Mouse (Mus musculus): ENCODE measurements around the gene Lrfn3. TPM values are rescaled to one million over a fixed set of nuclear protein-coding genes. Genes with fewer than 3 reads are reported as not detected.
A peak's percentile ranks its signal among the peaks of the same experiment; 100 is the strongest.

Lrfn3 gene
- polyA plus RNA-seq, 1 experiment from 2014 or later = 1.5 TPM

DNA sequence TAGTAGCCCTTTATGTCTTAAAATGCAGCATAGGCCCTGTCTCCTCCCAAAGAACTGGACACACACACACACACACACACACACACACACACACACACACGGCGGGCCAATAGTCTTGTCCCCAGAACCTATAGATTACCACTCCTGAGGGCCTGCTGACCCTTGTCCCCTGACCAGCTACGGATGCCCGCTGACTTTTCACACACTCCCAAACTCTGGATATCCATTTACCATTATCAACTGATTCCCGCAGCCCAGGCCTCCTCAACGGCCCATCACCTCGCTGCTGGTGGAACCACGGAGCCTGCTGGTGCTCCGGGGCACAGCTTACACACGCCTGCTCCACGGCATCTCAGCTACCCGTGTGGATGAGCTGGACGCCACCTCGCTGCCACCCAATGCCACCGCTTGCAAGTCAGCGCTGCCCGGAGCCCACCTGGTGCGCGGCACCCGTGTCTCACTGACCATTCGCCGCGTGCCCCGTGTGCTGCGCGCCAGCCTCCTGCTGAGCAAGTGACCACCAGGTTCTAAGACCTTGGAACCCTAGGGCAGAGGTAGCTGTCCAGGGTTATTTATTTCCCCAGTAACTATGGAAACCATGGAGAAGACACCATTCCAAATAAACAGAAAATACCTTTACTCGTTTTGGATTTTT lies 48.8 kb downstream of the Lrfn3 start:
- 0 out of 2 replicates have a peak, but pooled peaks cover 3% of the 10 kb centered on the region for H3K36me3 ChIP-seq
- peak overlapping the region; percentile 22; the same call in 1 of the 2 replicates for H3K4me3 ChIP-seq (replicated peaks)
- 62% methylated on average over 27 of the region's 27 CpGs for WGBS (ENCODE audit: insufficient replicate concordance)
- H3K9me3 ChIP-seq (replicated peaks) = no peaks in the 10 kb centered on the region
- H3K27ac ChIP-seq = no peak overlapping the region
- peak overlapping the region; percentile 48 for H3K4me2 ChIP-seq
- 0 out of 2 replicates have a peak, but pooled peaks have one; percentile 14 for ATAC-seq (ENCODE audit: low read depth)
- H3K27me3 ChIP-seq = no peaks in the 10 kb centered on the region
- no peak for DNase-seq
- peaks cover 29% of the 10 kb centered on the region for H3K4me1 ChIP-seq (replicated peaks)
- peak overlapping the region; percentile 36; the same call in 1 of the 2 replicates for H3K9ac ChIP-seq

DNA sequence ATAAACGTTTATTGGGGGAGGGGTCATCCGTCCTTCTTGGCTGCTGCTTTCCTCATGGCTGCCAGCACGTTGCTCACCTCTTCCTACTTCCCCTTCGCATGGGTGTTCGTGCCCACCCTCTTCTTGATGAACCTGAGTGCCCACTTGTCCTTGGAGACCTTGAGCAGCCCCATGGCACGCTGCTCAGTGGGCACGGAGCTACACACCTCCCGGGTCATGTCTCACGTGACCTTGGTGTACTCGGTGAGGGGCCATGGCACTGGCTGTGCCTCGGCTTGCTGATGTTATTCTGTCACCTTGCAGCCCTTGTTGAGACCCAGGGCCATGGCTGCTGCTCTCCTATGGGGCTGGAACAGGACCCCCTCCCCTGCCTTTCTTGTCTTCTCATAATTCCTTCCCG lies 52.4 kb downstream of the Lrfn3 start:
- Histone ChIP-seq H3K27me3 (no peaks in the 10 kb centered on the region), H3K27ac (no peak overlapping the region), H3K9ac (no peak overlapping the region), H3K9me3 (replicated peaks) (no peaks in the 10 kb centered on the region), H3K4me1 (replicated peaks) (peaks cover 30% of the 10 kb centered on the region), H3K4me2 (no peak overlapping the region), H3K36me3 (0 out of 2 replicates have a peak, but pooled peaks cover 3% of the 10 kb centered on the region), H3K4me3 (replicated peaks) (no peak overlapping the region)
- 78% methylated on average over 12 of the region's 12 CpGs for WGBS (ENCODE audit: insufficient replicate concordance)
- no peak for DNase-seq
- ATAC-seq (ENCODE audit: low read depth) = no peak

DNA sequence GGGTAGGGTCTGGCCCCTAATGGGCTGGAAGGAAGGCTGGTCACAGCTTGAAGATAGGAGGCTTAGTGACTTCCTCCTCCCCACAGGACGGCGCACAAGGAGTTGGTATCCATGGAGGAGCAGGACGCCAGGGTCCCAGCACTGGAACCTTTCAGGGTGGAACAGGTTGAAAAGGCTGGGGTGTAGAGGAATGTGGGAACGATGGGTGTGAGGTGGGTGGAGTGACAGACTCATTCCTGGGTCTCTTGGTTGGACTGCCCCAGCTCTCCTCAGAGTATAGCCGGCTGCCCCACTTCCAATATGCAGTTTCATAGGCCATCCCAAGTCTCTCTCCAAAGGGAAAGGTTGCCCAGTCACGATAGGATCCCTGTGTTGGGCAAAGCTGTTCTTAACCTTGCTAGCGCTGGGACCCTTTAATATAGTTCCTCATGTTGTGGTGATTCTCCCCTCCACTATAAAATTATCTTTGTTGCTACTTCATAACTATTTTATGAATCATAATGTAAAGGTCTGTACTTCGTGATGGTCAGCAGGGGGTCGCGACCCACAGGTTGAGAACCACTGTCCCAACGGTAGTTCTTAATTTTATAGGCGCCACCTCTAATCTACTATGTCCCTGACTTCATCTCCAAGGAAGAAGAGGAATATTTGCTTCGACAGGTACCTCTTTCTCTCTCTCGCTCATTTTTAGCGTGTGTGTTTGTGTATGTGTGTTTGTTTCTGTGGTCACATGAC lies 53.0 kb downstream of the Lrfn3 start:
- Histone ChIP-seq H3K27ac (no peak overlapping the region), H3K9me3 (replicated peaks) (no peaks in the 10 kb centered on the region), H3K36me3 (0 out of 2 replicates have a peak, but pooled peaks cover 3% of the 10 kb centered on the region), H3K4me3 (replicated peaks) (peak overlapping the region; percentile 69), H3K4me1 (replicated peaks) (peaks cover 25% of the 10 kb centered on the region), H3K27me3 (no peaks in the 10 kb centered on the region), H3K9ac (peak overlapping the region; percentile 69), H3K4me2 (peak overlapping the region; percentile 87)
- 46% methylated on average over 15 of the region's 15 CpGs for whole genome bisulfite sequencing (ENCODE audit: insufficient replicate concordance)
- no peak for DNase-seq
- no peak for ATAC-seq (ENCODE audit: low read depth)

DNA sequence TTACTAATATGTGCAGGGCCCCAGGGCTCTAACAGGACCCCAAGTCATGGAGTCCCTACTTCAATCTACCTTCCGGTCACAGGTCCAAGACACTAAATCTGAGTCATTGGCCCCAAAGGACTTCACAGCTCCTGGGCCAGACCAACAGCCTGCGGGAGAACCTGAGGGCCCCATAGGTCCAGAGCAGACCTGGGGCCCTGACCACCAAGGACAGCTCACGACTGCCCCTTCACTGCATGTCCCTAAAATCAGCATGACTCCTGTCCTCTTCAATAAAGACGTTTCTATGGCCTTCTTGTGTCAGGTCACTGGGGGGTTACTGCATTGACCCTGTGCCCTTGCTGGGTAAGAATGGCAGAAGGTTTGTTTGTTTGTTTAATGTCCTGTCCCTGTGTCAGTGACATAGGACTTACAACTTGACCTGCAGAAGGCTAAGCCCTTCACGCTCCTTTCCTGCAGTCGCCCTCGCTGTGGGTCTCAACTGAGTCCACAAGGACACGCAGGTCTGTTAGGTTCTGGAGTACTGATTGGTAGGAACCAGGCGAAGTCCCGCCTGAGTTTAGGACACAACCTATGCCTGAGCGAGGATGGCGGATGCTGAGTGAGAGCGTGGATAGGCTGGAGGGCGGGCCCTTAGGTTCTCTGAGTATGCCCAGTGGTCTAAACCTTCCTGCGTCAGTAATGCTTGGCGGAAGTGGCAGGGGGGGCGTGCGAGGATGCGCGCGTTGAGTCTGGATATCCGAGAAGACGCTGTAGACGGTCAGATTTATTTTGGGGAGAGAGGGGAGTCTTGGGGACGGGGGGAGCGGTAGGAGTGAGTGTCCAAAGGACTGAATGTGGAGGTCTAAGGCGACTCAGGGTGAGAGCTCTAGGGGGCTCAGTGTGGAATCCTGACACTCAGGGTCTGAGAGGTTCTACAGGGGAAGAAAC lies 54.2 kb downstream of the Lrfn3 start, which contains the start of gene Alkbh6:
Gene Alkbh6, plus strand, starts transcription at position 642 of the 930 bp plus-strand sequence.
- peak; percentile 100 for ATAC-seq (ENCODE audit: low read depth)
- DNase-seq = peak; percentile 86
- H3K4me3 ChIP-seq (replicated peaks) = peak within 1 kb of the TSS; percentile 69
- peak within 1 kb of the TSS; percentile 87 for H3K4me2 ChIP-seq
- peak within 1 kb of the TSS; percentile 13; the same call in 1 of the 2 replicates for H3K27ac ChIP-seq
- H3K9me3 ChIP-seq (replicated peaks) = no peaks in the 10 kb centered on the region
- H3K27me3 ChIP-seq = no peaks in the 10 kb centered on the region
- H3K36me3 ChIP-seq = 0 out of 2 replicates have a peak, but pooled peaks cover 3% of the 10 kb centered on the region
- H3K4me1 ChIP-seq (replicated peaks) = peaks cover 21% of the 10 kb centered on the region
- WGBS (ENCODE audit: insufficient replicate concordance) = 6% methylated on average over 27 of the region's 27 CpGs
- peak within 1 kb of the TSS; percentile 69 for H3K9ac ChIP-seq

DNA sequence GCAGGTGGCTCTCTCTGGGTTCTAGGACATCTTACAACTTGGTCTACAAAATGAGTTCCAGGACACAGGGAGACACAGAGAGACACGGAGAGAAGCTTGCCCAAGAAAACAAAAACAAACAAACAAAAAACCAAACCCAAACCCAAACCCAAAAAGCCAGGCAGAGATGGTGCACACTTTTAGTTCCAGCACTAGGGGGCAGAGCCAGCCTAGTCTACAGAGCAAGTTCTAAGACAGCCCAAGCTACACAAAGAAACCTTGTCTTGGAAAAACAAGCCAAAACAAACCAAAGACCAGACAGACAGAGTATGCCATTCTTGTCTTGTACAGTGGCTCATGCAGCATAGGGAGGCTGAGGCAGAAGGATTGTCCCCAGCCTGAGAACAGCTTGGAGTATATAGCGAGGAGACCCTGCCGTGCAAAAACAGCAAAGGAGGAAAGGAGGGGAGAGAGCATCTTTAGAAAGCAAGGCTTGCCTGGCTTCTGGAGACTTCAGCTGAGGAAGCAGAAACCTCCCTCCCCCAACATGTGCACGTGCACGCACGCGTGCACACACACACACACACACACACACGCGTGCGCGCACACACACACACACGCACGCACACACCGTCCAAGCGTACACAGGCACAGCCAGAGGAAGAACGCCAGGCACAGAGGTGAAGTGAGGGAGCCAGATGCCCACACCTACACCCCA lies 56.3 kb downstream of the Lrfn3 start:
- Histone ChIP-seq H3K4me3 (replicated peaks) (no peak overlapping the region), H3K27ac (no peak overlapping the region), H3K4me1 (replicated peaks) (peaks cover 19% of the 10 kb centered on the region), H3K9ac (no peak overlapping the region), H3K27me3 (no peaks in the 10 kb centered on the region; the same call in 1 of the 2 replicates), H3K4me2 (no peak overlapping the region), H3K36me3 (0 out of 2 replicates have a peak, but pooled peaks cover 3% of the 10 kb centered on the region), H3K9me3 (replicated peaks) (no peaks in the 10 kb centered on the region)
- ATAC-seq (ENCODE audit: low read depth) (no peak), DNase-seq (no peak)
- 81% methylated on average over 16 of the region's 16 CpGs for WGBS (ENCODE audit: insufficient replicate concordance)

Other genes starting within 250 kb of the Lrfn3 start
- 1.6 and 2.1 TPM in 2 replicates for gene Zfp382, start 240.8 kb downstream of the Lrfn3 start, polyA plus RNA-seq (2015; fragmentation: Nextera tagmentation; extraction: Ambion mirVana)
- 4.8 and 6.2 TPM in 2 replicates for gene Zfp146, start 193.0 kb downstream of the Lrfn3 start, polyA plus RNA-seq (2015; fragmentation: Nextera tagmentation; extraction: Ambion mirVana)
- 4.2 and 4.8 TPM in 2 replicates for gene Cox7a1, start 178.6 kb downstream of the Lrfn3 start, polyA plus RNA-seq (2015; fragmentation: Nextera tagmentation; extraction: Ambion mirVana)
- gene Capns1, start 164.0 kb downstream of the Lrfn3 start, polyA plus RNA-seq (2015; fragmentation: Nextera tagmentation; extraction: Ambion mirVana) = 39.0 and 40.8 TPM in 2 replicates
- gene Polr2i, start 130.8 kb downstream of the Lrfn3 start, polyA plus RNA-seq (2015; fragmentation: Nextera tagmentation; extraction: Ambion mirVana) = 67.1 and 70.0 TPM in 2 replicates
- 62.1 and 63.7 TPM in 2 replicates for gene Tbcb, start 130.5 kb downstream of the Lrfn3 start, polyA plus RNA-seq (2015; fragmentation: Nextera tagmentation; extraction: Ambion mirVana)
- gene Ovol3, start 127.0 kb downstream of the Lrfn3 start, polyA plus RNA-seq (2015; fragmentation: Nextera tagmentation; extraction: Ambion mirVana) = not detected in 2 replicates
- 0.13 TPM in 1 of 2 replicates, not detected in the other for gene Thap8, start 82.7 kb downstream of the Lrfn3 start, polyA plus RNA-seq (2015; fragmentation: Nextera tagmentation; extraction: Ambion mirVana)
- gene Wdr62, start 82.4 kb downstream of the Lrfn3 start, polyA plus RNA-seq (2015; fragmentation: Nextera tagmentation; extraction: Ambion mirVana) = 7.0 and 8.1 TPM in 2 replicates
- gene Clip3, start 71.0 kb downstream of the Lrfn3 start, polyA plus RNA-seq (2015; fragmentation: Nextera tagmentation; extraction: Ambion mirVana) = 1.4 and 1.7 TPM in 2 replicates
- 17.2 and 18.9 TPM in 2 replicates for gene Alkbh6, start 54.1 kb downstream of the Lrfn3 start, polyA plus RNA-seq (2015; fragmentation: Nextera tagmentation; extraction: Ambion mirVana)
- gene Syne4, start 48.0 kb downstream of the Lrfn3 start, polyA plus RNA-seq (2015; fragmentation: Nextera tagmentation; extraction: Ambion mirVana) = 6.1 and 8.8 TPM in 2 replicates
- 1.3 and 1.8 TPM in 2 replicates for gene E130208F15Rik, start 41.0 kb downstream of the Lrfn3 start, polyA plus RNA-seq (2015; fragmentation: Nextera tagmentation; extraction: Ambion mirVana)
- 6.4 and 6.6 TPM in 2 replicates for gene Sdhaf1, start 38.9 kb downstream of the Lrfn3 start, polyA plus RNA-seq (2015; fragmentation: Nextera tagmentation; extraction: Ambion mirVana)
- 65.8 and 80.0 TPM in 2 replicates for gene Tyrobp, start 51.0 kb upstream of the Lrfn3 start, polyA plus RNA-seq (2015; fragmentation: Nextera tagmentation; extraction: Ambion mirVana)
- 2.7 and 4.0 TPM in 2 replicates for gene Hcst, start 57.1 kb upstream of the Lrfn3 start, polyA plus RNA-seq (2015; fragmentation: Nextera tagmentation; extraction: Ambion mirVana)
- gene Nfkbid, start 59.0 kb upstream of the Lrfn3 start, polyA plus RNA-seq (2015; fragmentation: Nextera tagmentation; extraction: Ambion mirVana) = 1.2 TPM in 2 replicates
- 4.6 and 4.7 TPM in 2 replicates for gene Aplp1, start 82.8 kb upstream of the Lrfn3 start, polyA plus RNA-seq (2015; fragmentation: Nextera tagmentation; extraction: Ambion mirVana)
- gene Kirrel2, start 94.9 kb upstream of the Lrfn3 start, polyA plus RNA-seq (2015; fragmentation: Nextera tagmentation; extraction: Ambion mirVana) = 0.16 and 0.20 TPM in 2 replicates
- gene Nphs1, start 95.5 kb upstream of the Lrfn3 start, polyA plus RNA-seq (2015; fragmentation: Nextera tagmentation; extraction: Ambion mirVana) = 0.13 and 0.17 TPM in 2 replicates
- gene Prodh2, start 130.8 kb upstream of the Lrfn3 start, polyA plus RNA-seq (2015; fragmentation: Nextera tagmentation; extraction: Ambion mirVana) = 28.1 and 28.6 TPM in 2 replicates
- 2.0 and 2.3 TPM in 2 replicates for gene Arhgap33, start 172.3 kb upstream of the Lrfn3 start, polyA plus RNA-seq (2015; fragmentation: Nextera tagmentation; extraction: Ambion mirVana)
- gene Hspb6, start 189.4 kb upstream of the Lrfn3 start, polyA plus RNA-seq (2015; fragmentation: Nextera tagmentation; extraction: Ambion mirVana) = 4.4 and 4.6 TPM in 2 replicates
- 1.8 and 2.3 TPM in 2 replicates for gene Proser3, start 189.5 kb upstream of the Lrfn3 start, polyA plus RNA-seq (2015; fragmentation: Nextera tagmentation; extraction: Ambion mirVana)
- gene Lin37, start 197.1 kb upstream of the Lrfn3 start, polyA plus RNA-seq (2015; fragmentation: Nextera tagmentation; extraction: Ambion mirVana) = 25.3 and 31.9 TPM in 2 replicates
- 49.4 TPM in 2 replicates for gene U2af1l4, start 200.5 kb upstream of the Lrfn3 start, polyA plus RNA-seq (2015; fragmentation: Nextera tagmentation; extraction: Ambion mirVana)
- gene Gm49396, start 200.6 kb upstream of the Lrfn3 start, polyA plus RNA-seq (2015; fragmentation: Nextera tagmentation; extraction: Ambion mirVana) = 3.4 and 3.8 TPM in 2 replicates
- gene Psenen, start 200.9 kb upstream of the Lrfn3 start, polyA plus RNA-seq (2015; fragmentation: Nextera tagmentation; extraction: Ambion mirVana) = 80.1 and 81.3 TPM in 2 replicates
- gene Igflr1, start 202.7 kb upstream of the Lrfn3 start, polyA plus RNA-seq (2015; fragmentation: Nextera tagmentation; extraction: Ambion mirVana) = 1.6 and 2.1 TPM in 2 replicates
- gene Kmt2b, start 226.0 kb upstream of the Lrfn3 start, polyA plus RNA-seq (2015; fragmentation: Nextera tagmentation; extraction: Ambion mirVana) = 2.8 and 3.8 TPM in 2 replicates
- 0.09 and 0.20 TPM in 2 replicates for gene Zbtb32, start 236.1 kb upstream of the Lrfn3 start, polyA plus RNA-seq (2015; fragmentation: Nextera tagmentation; extraction: Ambion mirVana)